Mouse (Mus musculus) thymus, adult 2 months (tissue): Measurements from ENCODE around the gene Sfmbt2.

Experiments
- CTCF ChIP-seq: fragments of 200-500 bp; IDR thresholded peaks from 2 replicates; pipeline ENCODE4 v1.5.1; 2012; ENCODE audit warnings: mild to moderate bottlenecking, control low read depth, low read length, moderate library complexity, borderline replicate concordance; ENCODE audit not compliant: control insufficient read depth, poor library complexity, insufficient read depth; ENCODE audit errors: extremely low read depth
- POLR2A ChIP-seq: fragments of 200-500 bp; IDR thresholded peaks from 2 replicates; pipeline ENCODE4 v1.6.1; 2012; ENCODE audit warnings: mild to moderate bottlenecking, low read length, control low read depth, moderate library complexity; ENCODE audit not compliant: control insufficient read depth, poor library complexity, insufficient read depth; ENCODE audit errors: extremely low read depth

DNA sequence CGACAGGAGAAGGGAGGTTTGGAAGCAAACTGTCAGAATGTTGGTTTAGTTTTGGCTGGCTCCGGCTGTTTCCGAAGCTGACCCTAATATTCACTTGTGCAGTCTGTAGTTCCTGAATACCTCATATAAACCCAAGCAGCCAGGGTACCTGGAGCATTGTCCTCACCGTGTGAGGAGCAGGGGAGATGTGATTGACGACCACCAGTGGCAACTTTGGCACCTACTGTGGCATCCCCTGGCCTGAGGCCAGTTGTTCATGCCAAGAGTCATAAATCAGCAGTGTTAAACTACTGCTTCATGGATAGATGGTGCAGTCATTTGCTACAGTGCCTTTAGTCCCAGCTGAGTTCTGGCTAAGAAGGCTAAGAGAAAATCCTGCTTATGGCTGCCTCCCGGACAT, 49.2 kb upstream of the Sfmbt2 start:
- no peak for TF ChIP-seq CTCF
- TF ChIP-seq POLR2A: no peak
